Mouse (Mus musculus): ENCODE measurements at regions not wholly inside any gene's neighbourhood (a gene's known extent, or its start where the extent isn't known, plus 50 kb on each side); places are given as distances from the start of the nearest gene placed in this dataset.

DNA sequence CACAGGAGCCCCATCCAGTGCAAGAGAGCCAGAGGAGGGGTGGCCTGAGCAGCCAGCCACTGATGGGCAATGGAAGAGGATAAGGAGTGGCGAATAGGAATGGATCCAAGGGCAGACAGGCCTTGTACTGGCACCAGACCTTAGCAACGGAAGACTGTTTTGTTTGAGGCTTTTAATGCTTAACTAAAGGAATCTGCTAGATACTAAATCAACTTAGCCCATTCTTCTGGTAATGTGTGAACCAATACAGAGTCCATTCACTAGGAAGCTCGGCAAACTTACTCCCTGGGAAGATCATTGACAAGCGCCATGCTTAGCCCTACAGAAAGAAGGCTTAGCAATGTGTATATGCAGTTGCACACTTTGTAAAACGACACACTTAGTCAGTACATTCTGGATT lies 243.8 kb downstream of the Map2k4 start:
- TF ChIP-seq CTCF (IDR thresholded peaks at IDR 0.05; ENCODE audit: control insufficient read depth, insufficient read depth, insufficient read length), result no peak
- no peak for TF ChIP-seq USF1 (IDR thresholded peaks at IDR 0.05; ENCODE audit: low read depth)
- no peak for TF ChIP-seq MAX (IDR thresholded peaks at IDR 0.05)
- TF ChIP-seq MYOG (IDR thresholded peaks at IDR 0.05; ENCODE audit: control insufficient read depth, extremely low read depth, insufficient read length), result no peak

All from C2C12 (cell line).